Mouse (Mus musculus) small intestine, adult 2 months (tissue): Measurements from ENCODE around the gene Golph3.

Experiments used
- CTCF ChIP-seq: fragments of 200-500 bp; IDR thresholded peaks from 2 replicates; pipeline ENCODE4 v1.5.1; 2012; ENCODE audit warnings: low read depth, mild to moderate bottlenecking, control low read depth, inconsistent platforms, low read length, moderate library complexity, mixed read lengths; ENCODE audit not compliant: insufficient replicate concordance, insufficient read length; ENCODE audit errors: extremely low read depth
- POLR2A ChIP-seq: fragments of 200-500 bp; IDR thresholded peaks from 2 replicates; pipeline ENCODE4 v1.6.1; 2012; ENCODE audit warnings: low read depth, mild to moderate bottlenecking, control low read depth, inconsistent platforms, low read length, moderate library complexity

DNA sequence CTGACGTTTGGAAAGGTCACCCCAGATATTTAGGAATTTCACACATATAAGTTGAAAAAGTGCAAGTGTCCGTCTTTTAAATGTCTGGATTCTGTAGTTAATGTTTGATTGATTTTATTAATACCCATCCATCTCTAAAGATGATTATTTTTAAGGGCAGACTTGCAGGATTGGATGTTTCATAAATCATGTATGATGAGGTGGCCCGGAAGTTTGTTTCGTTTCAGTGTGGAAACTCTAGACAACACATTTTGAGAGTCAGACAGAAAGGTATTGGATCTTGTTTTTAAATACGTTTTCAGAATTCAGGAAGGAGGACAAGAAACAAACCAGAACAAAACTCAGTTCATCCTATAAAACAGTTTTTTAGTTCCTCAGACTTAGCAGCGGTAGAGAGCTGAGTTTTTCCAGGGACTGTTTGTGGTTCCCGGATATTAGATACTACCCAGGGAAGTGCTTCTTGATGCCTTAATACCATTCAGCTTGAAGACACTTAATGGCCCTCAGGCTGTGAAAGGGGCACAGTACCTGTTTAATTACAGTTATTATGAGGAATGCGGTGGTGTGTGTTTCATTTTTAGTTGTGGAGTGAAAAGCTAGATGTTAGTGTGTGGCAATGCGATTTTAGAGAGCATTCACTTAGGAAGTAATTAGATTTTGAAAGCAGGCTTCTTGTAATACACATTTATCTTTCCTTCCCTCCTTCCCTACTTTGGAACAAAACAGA is 1.6 kb downstream of the Golph3 start:
- no peak for TF ChIP-seq POLR2A
- no peak for TF ChIP-seq CTCF
